In genomic region chr16:33880765-33881164, GRCm38 (mm10) we compare ENCODE assay signal across 25 mouse cellular contexts.
"Had no signal": no experiment of that assay in that cellular context is flagged by ENCODE, and none has a peak within 500 bp of the region (broad histone marks: within the 10 kb centered on the region; RNA-seq: fewer than 3 reads in every experiment).

No protein-coding gene starts in this region.

- H3K27ac ChIP-seq: heart, embryonic 10.5 days; hindbrain, embryonic 10.5 days; hindbrain, embryonic 12.5 days; hindbrain, embryonic 14.5 days; intestine, embryonic 15.5 days; layer of hippocampus, adult 2 months; left cerebral cortex, adult 2 months; limb, embryonic 10.5 days; limb, embryonic 12.5 days; liver, embryonic 12.5 days had no signal

- H3K9me3 ChIP-seq: heart, embryonic 10.5 days; heart, embryonic 12.5 days; hindbrain, embryonic 10.5 days; hindbrain, embryonic 12.5 days; intestine, embryonic 15.5 days; limb, embryonic 10.5 days; limb, embryonic 12.5 days; liver, embryonic 12.5 days had no signal

- H3K27me3 ChIP-seq: heart, embryonic 12.5 days; hindbrain, embryonic 12.5 days; intestine, embryonic 15.5 days; limb, embryonic 12.5 days; liver, embryonic 12.5 days had no signal

- H3K36me3 ChIP-seq: hindbrain, embryonic 10.5 days; hindbrain, embryonic 12.5 days; intestine, embryonic 15.5 days; liver, embryonic 12.5 days had no signal

- DNase-seq: gastrocnemius, postnatal 10 days; gastrocnemius, postnatal 25 days; heart, adult 18-20 months; heart, postnatal 10 days; heart, postnatal 4 days; kidney, adult 18-20 months; kidney, adult 8-10 months; kidney, postnatal 10 days; kidney, postnatal 25 days; kidney, postnatal 4 days; liver had no signal

- H3K9ac ChIP-seq: heart, embryonic 12.5 days; hindbrain, embryonic 12.5 days; hindbrain, embryonic 14.5 days; intestine, embryonic 15.5 days; limb, embryonic 12.5 days; liver, embryonic 12.5 days had no signal

- ATAC-seq: hindbrain, embryonic 16.5 days; inflammation-experienced regulatory T-cells, adult 6 months; intestine, embryonic 15.5 days; intestine, postnatal 0 days; liver, embryonic 12.5 days had no signal

- H3K4me3 ChIP-seq: heart, embryonic 10.5 days; heart, embryonic 12.5 days; hindbrain, embryonic 10.5 days; hindbrain, embryonic 12.5 days; intestine, embryonic 15.5 days; layer of hippocampus, adult 2 months; left cerebral cortex, adult 2 months; limb, embryonic 10.5 days; limb, embryonic 12.5 days; liver, embryonic 12.5 days had no signal

- H3K4me2 ChIP-seq: heart, embryonic 12.5 days; hindbrain, embryonic 12.5 days; hindbrain, embryonic 14.5 days; intestine, embryonic 15.5 days; limb, embryonic 12.5 days; liver, embryonic 12.5 days had no signal
